Mouse (Mus musculus) thymus, adult 2 months (tissue): Measurements from ENCODE around the gene Tpsb2. TPM values are rescaled to one million over a fixed set of nuclear protein-coding genes. Genes with fewer than 3 reads are reported as not detected.
A peak's percentile ranks its signal among the peaks of the same experiment; 100 is the strongest.

ENCODE experiments used
- DNase-seq: peaks from one replicate; pipeline ENCODE4 v3.0.0; 2021
- H3K27ac ChIP-seq: fragments of 200-500 bp; 2 replicates; pipeline ENCODE4 v1.5.1; 2012; ENCODE audit warnings: low read length, control low read depth; ENCODE audit not compliant: control insufficient read depth, insufficient read depth
- H3K27me3 ChIP-seq: fragments of 200-500 bp; 2 replicates; pipeline ENCODE4 v1.6.1; 2012; ENCODE audit warnings: mild to moderate bottlenecking, low read length, moderate library complexity, mixed read lengths; ENCODE audit not compliant: control insufficient read depth, insufficient read depth
- H3K36me3 ChIP-seq: fragments of 200-500 bp; 2 replicates; pipeline ENCODE4 v1.6.1; 2012; ENCODE audit warnings: mild to moderate bottlenecking, low read length, moderate library complexity; ENCODE audit not compliant: control insufficient read depth, insufficient read depth
- H3K4me1 ChIP-seq: fragments of 200-500 bp; replicated peaks from 2 replicates; pipeline ENCODE4 v1.6.1; 2012; ENCODE audit warnings: low read length; ENCODE audit not compliant: control insufficient read depth, insufficient read depth
- H3K4me3 ChIP-seq: fragments of 200-500 bp; 2 replicates; pipeline ENCODE4 v1.5.1; 2012; ENCODE audit warnings: mild to moderate bottlenecking, low read length, control low read depth, moderate library complexity; ENCODE audit not compliant: control insufficient read depth, insufficient read depth
- CTCF ChIP-seq: fragments of 200-500 bp; IDR thresholded peaks from 2 replicates; pipeline ENCODE4 v1.5.1; 2012; ENCODE audit warnings: mild to moderate bottlenecking, control low read depth, low read length, moderate library complexity, borderline replicate concordance; ENCODE audit not compliant: control insufficient read depth, poor library complexity, insufficient read depth; ENCODE audit errors: extremely low read depth
- POLR2A ChIP-seq: fragments of 200-500 bp; IDR thresholded peaks from 2 replicates; pipeline ENCODE4 v1.6.1; 2012; ENCODE audit warnings: mild to moderate bottlenecking, low read length, control low read depth, moderate library complexity; ENCODE audit not compliant: control insufficient read depth, poor library complexity, insufficient read depth; ENCODE audit errors: extremely low read depth
- WGBS: fragments of 180-500 bp; shearing (Covaris S2); methylation state at CpG from one replicate; pipeline ENCODE4 v1.1.7; 2018; 5-methylcytosine and 5-hydroxymethylcytosine counted together
- polyA plus RNA-seq: library from polyadenylated mRNA; depleted of rRNA; stranded (reverse); fragments of >200 nt; gene quantifications from 2 replicates; pipeline ENCODE4 v1.2.3, GENCODE M21; 2012

Tpsb2 gene
- polyA plus RNA-seq, 1 experiment = 7.6 TPM

DNA sequence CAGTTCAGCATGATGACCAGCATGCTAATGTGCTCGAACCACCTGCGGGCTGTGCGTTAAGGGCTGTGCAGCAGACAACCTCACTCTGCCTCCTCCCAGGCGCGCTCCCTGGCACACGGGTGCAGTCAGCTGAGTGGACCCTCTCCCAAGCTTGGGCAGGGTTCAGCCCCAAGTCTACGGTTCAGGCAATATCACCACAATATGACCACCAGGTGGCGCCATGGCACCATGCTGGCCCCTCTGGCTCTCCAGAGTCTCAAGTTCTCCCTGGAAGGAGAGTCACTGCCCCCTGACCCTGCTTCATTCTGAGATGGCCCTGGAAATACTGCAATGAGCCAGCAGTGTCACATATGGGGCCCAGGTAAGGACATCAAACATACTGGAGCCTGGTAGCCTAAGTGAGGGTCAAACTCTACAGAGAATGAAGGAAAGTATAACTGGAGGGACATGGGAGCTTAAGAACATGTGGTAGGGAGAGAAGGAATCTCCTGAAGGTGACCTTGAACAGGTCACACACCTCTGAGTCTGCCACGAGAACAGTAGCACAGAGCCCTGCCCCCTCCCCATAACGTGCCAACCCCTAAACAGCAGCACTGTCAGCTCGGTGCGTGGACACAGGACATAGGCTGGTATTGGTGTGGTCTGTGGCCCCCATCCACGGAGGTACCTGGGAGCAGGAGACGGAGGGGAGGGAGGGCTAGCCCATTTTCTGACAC lies 31.9 kb downstream of the Tpsb2 start:
- WGBS = 40% methylated on average over 14 of the region's 14 CpGs
- no peaks in the 10 kb centered on the region for H3K36me3 ChIP-seq
- no peak for TF ChIP-seq POLR2A
- TF ChIP-seq CTCF = peak; percentile 87; the same call in 1 of the 2 replicates
- no peak overlapping the region for H3K27ac ChIP-seq
- no peaks in the 10 kb centered on the region for H3K27me3 ChIP-seq
- no peak overlapping the region for H3K4me3 ChIP-seq
- DNase-seq = peak; percentile 60
- H3K4me1 ChIP-seq = no peaks in the 10 kb centered on the region

DNA sequence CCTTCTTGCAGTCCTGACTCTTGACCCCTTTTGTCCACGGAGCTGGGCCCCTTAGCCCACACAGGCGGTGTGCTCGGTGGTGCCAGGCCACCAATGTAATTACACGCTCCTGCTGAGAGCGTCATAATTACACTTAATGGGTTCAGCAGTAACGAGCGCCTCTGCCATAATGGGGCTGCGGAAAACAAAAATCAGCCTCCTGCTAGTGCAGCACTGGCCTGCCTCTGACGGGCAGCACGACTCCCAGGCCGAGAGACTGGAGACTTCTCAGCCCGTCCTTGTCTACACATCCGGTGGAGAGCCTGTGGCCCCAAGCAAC lies 32.4 kb downstream of the Tpsb2 start:
- H3K27ac ChIP-seq = no peak overlapping the region
- no peak for TF ChIP-seq POLR2A
- TF ChIP-seq CTCF = no peak
- H3K36me3 ChIP-seq = no peaks in the 10 kb centered on the region
- 67% methylated on average over 13 of the region's 13 CpGs for WGBS
- DNase-seq = no peak
- no peaks in the 10 kb centered on the region for H3K27me3 ChIP-seq
- no peaks in the 10 kb centered on the region for H3K4me1 ChIP-seq
- no peak overlapping the region for H3K4me3 ChIP-seq

DNA sequence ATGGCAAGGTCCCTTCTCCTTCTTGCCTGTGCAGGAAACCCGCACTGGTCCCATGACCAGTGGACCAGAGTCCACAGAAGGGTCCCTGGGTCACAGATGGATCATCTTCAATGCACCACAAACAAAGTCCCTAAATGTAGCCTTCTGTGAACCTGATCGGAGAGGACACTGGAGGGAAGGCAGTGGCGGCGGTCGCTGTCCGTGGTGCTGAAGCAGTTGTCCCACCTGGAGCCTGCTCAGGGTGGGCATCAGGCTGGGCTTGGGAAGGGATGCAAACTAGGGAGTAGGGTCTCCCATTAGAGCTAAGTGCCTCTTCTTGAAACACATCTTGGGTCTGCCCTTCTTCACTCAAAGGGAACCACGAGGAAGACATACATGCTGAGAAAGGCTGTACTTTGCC lies 34.3 kb downstream of the Tpsb2 start:
- no peak for TF ChIP-seq CTCF
- no peak for TF ChIP-seq POLR2A
- 9% methylated on average over 7 of the region's 7 CpGs for WGBS
- Histone ChIP-seq H3K4me3 (no peak overlapping the region), H3K27me3 (no peaks in the 10 kb centered on the region), H3K4me1 (no peaks in the 10 kb centered on the region), H3K27ac (no peak overlapping the region), H3K36me3 (no peaks in the 10 kb centered on the region)
- peak; percentile 33 for DNase-seq

DNA sequence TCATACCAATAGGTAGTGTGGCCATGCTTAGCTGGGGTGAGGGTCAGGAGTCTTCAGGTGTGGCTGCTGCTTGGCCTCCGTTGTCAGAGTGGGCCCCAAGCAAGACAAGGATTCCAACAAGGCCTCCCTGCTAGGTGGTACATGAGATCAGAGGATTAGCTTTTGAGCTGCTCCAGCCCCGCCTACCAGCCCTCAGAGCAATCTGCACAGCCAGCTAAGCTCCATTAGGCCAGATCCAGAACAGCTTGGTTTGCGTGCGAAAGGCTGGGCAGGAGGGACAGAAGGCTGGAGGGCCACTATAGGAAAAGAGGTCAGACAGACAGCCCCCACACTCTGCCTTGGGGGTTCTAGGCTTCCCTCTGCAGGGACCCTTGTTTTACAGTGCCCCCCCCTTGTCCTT lies 35.4 kb downstream of the Tpsb2 start:
- 64% methylated on average over 4 of the region's 4 CpGs for WGBS
- TF ChIP-seq CTCF (no peak), POLR2A (no peak)
- no peak for DNase-seq
- Histone ChIP-seq H3K36me3 (no peaks in the 10 kb centered on the region), H3K27me3 (no peaks in the 10 kb centered on the region), H3K27ac (no peak overlapping the region), H3K4me1 (no peaks in the 10 kb centered on the region), H3K4me3 (no peak overlapping the region)

DNA sequence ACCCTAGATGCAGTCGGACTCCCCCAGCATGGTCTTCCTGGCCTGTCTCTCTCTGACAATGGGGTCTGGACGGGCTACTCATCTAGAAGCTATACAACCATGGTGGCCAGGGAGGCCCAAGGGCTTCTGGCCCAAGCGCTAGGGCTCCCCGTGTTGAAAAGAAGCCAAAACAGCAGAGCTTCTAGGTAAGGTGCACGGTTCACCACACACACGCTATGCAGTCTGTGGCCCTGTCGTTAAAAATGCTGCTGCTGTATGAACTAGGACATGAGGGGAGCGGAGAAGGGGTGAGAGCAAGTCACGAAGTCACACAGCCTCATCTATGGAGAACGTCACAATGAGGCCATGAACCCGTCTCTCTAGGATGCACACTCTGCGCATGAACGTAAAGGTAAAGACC lies 36.1 kb downstream of the Tpsb2 start:
- Histone ChIP-seq H3K36me3 (no peaks in the 10 kb centered on the region), H3K4me1 (no peaks in the 10 kb centered on the region), H3K27me3 (no peaks in the 10 kb centered on the region), H3K4me3 (no peak overlapping the region), H3K27ac (no peak overlapping the region)
- 88% methylated on average over 13 of the region's 13 CpGs for WGBS
- DNase-seq = no peak
- TF ChIP-seq CTCF = no peak

DNA sequence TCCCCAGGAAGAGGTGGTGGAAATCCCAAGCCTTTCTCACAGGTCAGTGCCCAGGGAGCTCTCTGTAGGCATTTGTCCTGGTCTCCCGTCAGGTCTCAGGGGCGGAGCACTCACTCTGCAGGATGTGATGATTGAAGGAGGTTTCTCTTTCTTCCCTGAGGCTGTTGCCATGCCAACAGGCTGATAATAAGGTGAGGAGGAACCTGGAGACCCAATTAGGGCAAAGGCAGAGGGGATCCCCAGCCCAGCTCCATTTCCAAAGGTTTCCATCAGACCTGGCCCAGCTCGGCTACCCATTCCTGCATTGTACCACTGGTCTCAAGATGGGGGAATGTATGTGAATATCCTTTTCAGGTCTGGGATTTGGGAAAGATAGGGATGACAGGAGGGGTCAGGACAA lies 38.1 kb downstream of the Tpsb2 start:
- TF ChIP-seq CTCF = no peak
- TF ChIP-seq POLR2A = no peak
- Histone ChIP-seq H3K27me3 (no peaks in the 10 kb centered on the region), H3K4me1 (no peaks in the 10 kb centered on the region), H3K36me3 (no peaks in the 10 kb centered on the region), H3K27ac (no peak overlapping the region), H3K4me3 (no peak overlapping the region)
- WGBS = 38% methylated on average over 3 of the region's 3 CpGs
- no peak for DNase-seq

DNA sequence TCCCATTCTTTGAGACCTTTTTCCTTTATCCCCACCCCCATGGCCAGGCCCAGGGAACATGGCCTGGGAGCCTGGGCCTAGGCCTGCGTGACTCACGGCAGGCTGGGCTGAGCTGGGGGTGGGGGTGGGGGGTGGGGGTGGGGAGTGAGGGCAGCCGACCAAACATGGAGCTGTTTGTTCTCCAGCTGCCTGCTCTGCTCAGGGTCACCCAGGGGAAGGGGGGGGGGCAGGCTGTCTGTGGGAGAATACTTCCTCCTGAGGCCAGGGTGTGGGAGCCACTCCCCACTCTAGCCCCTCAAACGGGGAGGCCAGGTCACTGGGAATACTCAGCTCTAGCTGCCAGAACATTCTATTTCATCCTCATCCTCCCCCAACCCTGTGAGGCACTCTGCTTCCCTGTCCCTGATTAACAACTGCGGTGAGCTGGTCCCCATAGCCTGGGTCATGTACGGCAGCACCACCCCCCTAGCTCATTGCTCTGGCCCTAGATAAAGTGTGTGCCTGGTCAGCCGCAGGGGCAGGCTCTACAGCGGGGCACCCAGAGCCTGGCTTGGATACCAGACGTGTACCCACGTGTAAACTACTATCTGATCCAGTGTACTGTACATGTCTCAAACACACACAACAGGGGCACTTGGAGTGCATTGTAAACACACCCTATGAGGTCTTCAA lies 39.3 kb downstream of the Tpsb2 start:
- Histone ChIP-seq H3K36me3 (no peaks in the 10 kb centered on the region), H3K4me3 (no peak overlapping the region), H3K4me1 (no peaks in the 10 kb centered on the region), H3K27me3 (no peaks in the 10 kb centered on the region), H3K27ac (no peak overlapping the region)
- no peak for TF ChIP-seq CTCF
- TF ChIP-seq POLR2A = no peak
- WGBS = 18% methylated on average over 10 of the region's 10 CpGs
- DNase-seq = no peak
